Mouse (Mus musculus) stomach, postnatal 0 days (tissue): ENCODE measurements around the gene Ccdc12. TPM values are rescaled to one million over a fixed set of nuclear protein-coding genes. Genes with fewer than 3 reads are reported as not detected.

Experiments used
- ATAC-seq: fragments of 200-750 bp; cut with Nextera tagmentation; 2 replicates; pipeline ENCODE4 v1.8.0; 2017; ENCODE audit not compliant: low FRiP score, low TSS enrichment
- DNase-seq: peaks from one replicate; pipeline ENCODE4 v3.0.0-alpha.2; 2016; ENCODE audit warnings: low spot score
- H3K27ac ChIP-seq: fragments of 300-500 bp; sonication (generic); replicated peaks from 2 replicates; pipeline ENCODE4 v1.5.1; 2014; ENCODE audit warnings: mild to moderate bottlenecking, control low read depth
- H3K27me3 ChIP-seq: fragments of 300-500 bp; sonication (generic); 2 replicates; pipeline ENCODE4 v1.6.1; 2014; ENCODE audit warnings: low read length; ENCODE audit not compliant: control insufficient read depth, insufficient read depth
- H3K36me3 ChIP-seq: fragments of 300-500 bp; sonication (generic); 2 replicates; pipeline ENCODE4 v1.6.1; 2014; ENCODE audit warnings: low read length, mixed read lengths; ENCODE audit not compliant: control insufficient read depth, insufficient read depth
- H3K4me1 ChIP-seq: fragments of 300-500 bp; sonication (generic); replicated peaks from 2 replicates; pipeline ENCODE4 v1.6.1; 2014; ENCODE audit warnings: antibody characterized with exemption; ENCODE audit not compliant: control insufficient read depth, insufficient read depth
- H3K4me2 ChIP-seq: fragments of 300-500 bp; sonication (generic); replicated peaks from 2 replicates; pipeline ENCODE4 v1.6.1; 2014; ENCODE audit warnings: low read depth, mild to moderate bottlenecking, control low read depth, moderate library complexity
- H3K4me3 ChIP-seq: fragments of 300-500 bp; sonication (generic); 2 replicates; pipeline ENCODE4 v1.5.1; 2014; ENCODE audit warnings: low read depth, low read length, control low read depth
- H3K9ac ChIP-seq: fragments of 300-500 bp; sonication (generic); 2 replicates; pipeline ENCODE4 v1.6.1; 2014; ENCODE audit warnings: mild to moderate bottlenecking, low read length, control low read depth, mixed read lengths
- H3K9me3 ChIP-seq: fragments of 300-500 bp; sonication (generic); 2 replicates; pipeline ENCODE4 v1.6.1; 2016; ENCODE audit warnings: low read length; ENCODE audit not compliant: control insufficient read depth
- CTCF ChIP-seq: IDR thresholded peaks from 2 replicates; pipeline ENCODE4 v1.5.1; 2016; ENCODE audit warnings: antibody characterized with exemption, low read depth, mild to moderate bottlenecking, moderate library complexity
- EP300 ChIP-seq: optimal IDR thresholded peaks from 2 replicates; pipeline ENCODE3; 2016; ENCODE audit warnings: antibody characterized with exemption
- WGBS: fragments of 180-500 bp; shearing (Covaris S2); extraction: QIAGEN DNeasy Blood & Tissue Kit; methylation state at CpG from one replicate; pipeline ENCODE4 v1.1.7; 2014; 5-methylcytosine and 5-hydroxymethylcytosine counted together
- polyA plus RNA-seq: library from polyadenylated mRNA; unstranded; fragments of >200 nt; fragmentation: Nextera tagmentation; extraction: Ambion mirVana; gene quantifications from 2 replicates; pipeline ENCODE4 v1.2.1, GENCODE M21; 2015

Ccdc12 gene
- polyA plus RNA-seq, 1 experiment from 2014 or later = 139 TPM

- WGBS = 28% methylated on average over 10 of the region's 10 CpGs
- DNase-seq = peak; percentile 67
These were observed 25.1 kb upstream of the Ccdc12 start for GRCm38 (mm10) chr9:110631191-110631590.

GRCm38 (mm10) chr9:110631651-110632275 is 24.5 kb upstream of the Ccdc12 start:
- H3K4me1 ChIP-seq = no peaks in the 10 kb centered on the region
- ATAC-seq = no peak
- H3K9me3 ChIP-seq = no peaks in the 10 kb centered on the region
- 0 out of 2 replicates have a peak overlapping the region, but pooled peaks have one; percentile 12 for H3K4me2 ChIP-seq
- WGBS = 43% methylated on average over 27 of the region's 30 CpGs
- peaks cover 3% of the 10 kb centered on the region; the same call in 1 of the 2 replicates for H3K36me3 ChIP-seq
- H3K27ac ChIP-seq = no peak overlapping the region
- TF ChIP-seq EP300 (no peak), CTCF (peak; percentile 57)
- H3K4me3 ChIP-seq = no peak overlapping the region
- DNase-seq = no peak
- no peak overlapping the region for H3K9ac ChIP-seq
- no peaks in the 10 kb centered on the region for H3K27me3 ChIP-seq

More at GRCm38 (mm10) chr9:110631191-110631590, 25.1 kb upstream of the Ccdc12 start:
- Histone ChIP-seq H3K4me3 (no peak overlapping the region), H3K27me3 (no peaks in the 10 kb centered on the region), H3K4me1 (no peaks in the 10 kb centered on the region), H3K9ac (no peak overlapping the region), H3K4me2 (0 out of 2 replicates have a peak overlapping the region, but pooled peaks have one; percentile 12), H3K9me3 (no peaks in the 10 kb centered on the region), H3K27ac (no peak overlapping the region), H3K36me3 (peaks cover 3% of the 10 kb centered on the region; the same call in 1 of the 2 replicates)
- no peak for ATAC-seq
- TF ChIP-seq CTCF (peak; percentile 75), EP300 (no peak)

GRCm38 (mm10) chr9:110632671-110633070 is 23.6 kb upstream of the Ccdc12 start:
- DNase-seq (no peak), ATAC-seq (no peak)
- Histone ChIP-seq H3K9me3 (no peaks in the 10 kb centered on the region), H3K9ac (no peak overlapping the region), H3K36me3 (peaks cover 6% of the 10 kb centered on the region), H3K27me3 (no peaks in the 10 kb centered on the region), H3K4me2 (no peak overlapping the region), H3K27ac (no peak overlapping the region), H3K4me3 (no peak overlapping the region), H3K4me1 (no peaks in the 10 kb centered on the region)
- WGBS = 77% methylated on average over 15 of the region's 15 CpGs
- no peak for TF ChIP-seq EP300
- TF ChIP-seq CTCF = no peak

GRCm38 (mm10) chr9:110633882-110634281 is 22.4 kb upstream of the Ccdc12 start:
- H3K4me3 ChIP-seq = no peak overlapping the region
- no peak overlapping the region for H3K4me2 ChIP-seq
- 79% methylated on average over 17 of the region's 17 CpGs for WGBS
- H3K27me3 ChIP-seq = no peaks in the 10 kb centered on the region
- ATAC-seq (no peak), DNase-seq (no peak)
- peaks cover 8% of the 10 kb centered on the region for H3K36me3 ChIP-seq
- no peak overlapping the region for H3K9ac ChIP-seq
- no peak overlapping the region for H3K27ac ChIP-seq
- H3K9me3 ChIP-seq = no peaks in the 10 kb centered on the region
- H3K4me1 ChIP-seq = no peaks in the 10 kb centered on the region
- no peak for TF ChIP-seq CTCF
- TF ChIP-seq EP300 = no peak

- peaks cover 8% of the 10 kb centered on the region for H3K36me3 ChIP-seq
- no peak overlapping the region for H3K4me2 ChIP-seq
- H3K27me3 ChIP-seq = no peaks in the 10 kb centered on the region
- TF ChIP-seq CTCF (peak; percentile 98), EP300 (no peak)
- no peak overlapping the region for H3K27ac ChIP-seq
- DNase-seq = peak; percentile 92
- H3K4me1 ChIP-seq = no peaks in the 10 kb centered on the region
- H3K9me3 ChIP-seq = no peaks in the 10 kb centered on the region
- H3K9ac ChIP-seq = no peak overlapping the region
- ATAC-seq = peak; percentile 34; the same call in 1 of the 2 replicates
- no peak overlapping the region for H3K4me3 ChIP-seq
- WGBS = 11% methylated on average over 19 of the region's 19 CpGs
These were observed 21.1 kb upstream of the Ccdc12 start for GRCm38 (mm10) chr9:110635225-110635624.

- Histone ChIP-seq H3K4me1 (no peaks in the 10 kb centered on the region), H3K27ac (no peak overlapping the region), H3K9me3 (no peaks in the 10 kb centered on the region), H3K4me3 (no peak overlapping the region), H3K36me3 (peaks cover 8% of the 10 kb centered on the region), H3K9ac (no peak overlapping the region), H3K4me2 (no peak overlapping the region), H3K27me3 (no peaks in the 10 kb centered on the region)
- TF ChIP-seq EP300 = no peak
- TF ChIP-seq CTCF = no peak
- ATAC-seq (no peak), DNase-seq (no peak)
- 83% methylated on average over 10 of the region's 10 CpGs for WGBS
These were observed 17.7 kb upstream of the Ccdc12 start for GRCm38 (mm10) chr9:110638611-110639021.
